Mouse (Mus musculus) ES-Bruce4 (cell line): ENCODE data around the gene Ctc1.

Experiments
- CTCF ChIP-seq: IDR thresholded peaks from one replicate; pipeline ENCODE4 v1.8.1; 2011; ENCODE audit warnings: low read depth, low read length
- EP300 ChIP-seq: IDR thresholded peaks from 2 replicates; pipeline ENCODE4 v1.6.1; 2011; ENCODE audit warnings: low read depth, low read length; ENCODE audit not compliant: insufficient read depth
- POLR2A ChIP-seq: IDR thresholded peaks from one replicate; pipeline ENCODE4 v1.8.1; 2011; ENCODE audit warnings: low read length; ENCODE audit not compliant: insufficient read depth

DNA sequence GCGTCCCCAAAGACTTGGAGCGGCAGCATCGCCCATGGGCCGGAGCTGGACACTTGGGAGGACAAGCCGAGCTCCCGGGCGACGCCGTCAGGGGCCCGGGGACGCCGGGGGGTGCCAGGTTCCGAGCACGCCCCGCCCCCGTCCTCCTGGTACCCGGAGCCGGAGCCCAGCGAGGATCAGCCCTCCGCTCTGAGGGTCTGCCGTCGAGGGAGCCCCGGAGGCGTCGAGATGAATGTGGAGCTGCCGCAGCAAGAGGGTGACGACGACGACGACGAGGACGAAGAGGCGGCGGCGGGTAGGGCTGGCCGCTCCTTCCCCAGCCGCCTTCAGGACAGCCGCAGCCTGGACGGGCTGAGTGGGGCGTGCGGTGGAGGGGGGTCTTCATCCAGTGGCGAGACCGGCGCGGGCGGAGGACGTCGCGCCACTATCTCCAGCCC is 44.3 kb downstream of the Ctc1 start:
- TF ChIP-seq CTCF (no peak), EP300 (no peak), POLR2A (no peak)
